Mouse (Mus musculus): Measurements from ENCODE around the gene Tnpo1. TPM values are rescaled to one million over a fixed set of nuclear protein-coding genes. Genes with fewer than 3 reads are reported as not detected.

Gene Tnpo1
- polyA plus RNA-seq, 1 experiment: 27.0 TPM

- 54% methylated on average over 8 of the region's 8 CpGs for WGBS
- Histone ChIP-seq H3K4me3 (ENCODE audit: insufficient read depth, low read depth, low read length) (no peak overlapping the region), H3K27ac (ENCODE audit: insufficient read depth, low read depth, low read length) (no peak overlapping the region), H3K27me3 (replicated peaks; ENCODE audit: control insufficient read depth, insufficient read depth, low read length) (no peaks in the 10 kb centered on the region), H3K4me1 (ENCODE audit: control insufficient read depth, insufficient read depth, low read length) (peaks cover 57% of the 10 kb centered on the region), H3K36me3 (ENCODE audit: control insufficient read depth, insufficient read depth, low read length) (no peaks in the 10 kb centered on the region)
- TF ChIP-seq POLR2A (IDR thresholded peaks at IDR 0.05; ENCODE audit: low read depth, low read length) (no peak), CTCF (conservative IDR thresholded peaks at IDR 0.05; ENCODE audit: insufficient read depth, insufficient read length, low read depth, low read length) (no peak)
- DNase-seq: no peak
Measured at GRCm38 (mm10) chr13:98919695-98920094, 6.5 kb downstream of the Tnpo1 start.

GRCm38 (mm10) chr13:98917851-98918250 lies 8.3 kb downstream of the Tnpo1 start:
- Histone ChIP-seq H3K27ac (ENCODE audit: insufficient read depth, low read depth, low read length) (no peak overlapping the region), H3K27me3 (replicated peaks; ENCODE audit: control insufficient read depth, insufficient read depth, low read length) (no peaks in the 10 kb centered on the region), H3K4me1 (ENCODE audit: control insufficient read depth, insufficient read depth, low read length) (peaks cover 56% of the 10 kb centered on the region), H3K4me3 (ENCODE audit: insufficient read depth, low read depth, low read length) (no peak overlapping the region), H3K36me3 (ENCODE audit: control insufficient read depth, insufficient read depth, low read length) (no peaks in the 10 kb centered on the region)
- TF ChIP-seq POLR2A (IDR thresholded peaks at IDR 0.05; ENCODE audit: low read depth, low read length): no peak
- TF ChIP-seq CTCF (conservative IDR thresholded peaks at IDR 0.05; ENCODE audit: insufficient read depth, insufficient read length, low read depth, low read length): no peak
- WGBS: 11% methylated on average over 2 of the region's 2 CpGs
- DNase-seq: peak; percentile 65

GRCm38 (mm10) chr13:98915591-98915990 lies 10.6 kb downstream of the Tnpo1 start:
- Histone ChIP-seq H3K27me3 (replicated peaks; ENCODE audit: control insufficient read depth, insufficient read depth, low read length) (no peaks in the 10 kb centered on the region), H3K27ac (ENCODE audit: insufficient read depth, low read depth, low read length) (peak overlapping the region; percentile 27; the same call in 1 of the 2 replicates)
- WGBS: 70% methylated on average over 4 of the region's 4 CpGs

GRCm38 (mm10) chr13:98914844-98915212 lies 11.4 kb downstream of the Tnpo1 start:
- H3K27ac ChIP-seq (ENCODE audit: insufficient read depth, low read depth, low read length): peak overlapping the region; percentile 34
- no peak overlapping the region for H3K4me3 ChIP-seq (ENCODE audit: insufficient read depth, low read depth, low read length)

More at GRCm38 (mm10) chr13:98915591-98915990, 10.6 kb downstream of the Tnpo1 start:
- no peak for DNase-seq
- H3K4me1 ChIP-seq (ENCODE audit: control insufficient read depth, insufficient read depth, low read length): peaks cover 66% of the 10 kb centered on the region
- no peak for TF ChIP-seq CTCF (conservative IDR thresholded peaks at IDR 0.05; ENCODE audit: insufficient read depth, insufficient read length, low read depth, low read length)
- no peak for TF ChIP-seq POLR2A (IDR thresholded peaks at IDR 0.05; ENCODE audit: low read depth, low read length)
- H3K36me3 ChIP-seq (ENCODE audit: control insufficient read depth, insufficient read depth, low read length): no peaks in the 10 kb centered on the region
- no peak overlapping the region for H3K4me3 ChIP-seq (ENCODE audit: insufficient read depth, low read depth, low read length)

GRCm38 (mm10) chr13:98914010-98914843 lies 12.0 kb downstream of the Tnpo1 start:
- peak; percentile 74 for DNase-seq
- H3K4me1 ChIP-seq (ENCODE audit: control insufficient read depth, insufficient read depth, low read length): peaks cover 64% of the 10 kb centered on the region
- H3K27me3 ChIP-seq (replicated peaks; ENCODE audit: control insufficient read depth, insufficient read depth, low read length): no peaks in the 10 kb centered on the region
- 44% methylated on average over 14 of the region's 14 CpGs for WGBS
- TF ChIP-seq POLR2A (IDR thresholded peaks at IDR 0.05; ENCODE audit: low read depth, low read length) (no peak), CTCF (conservative IDR thresholded peaks at IDR 0.05; ENCODE audit: insufficient read depth, insufficient read length, low read depth, low read length) (no peak)
- H3K4me3 ChIP-seq (ENCODE audit: insufficient read depth, low read depth, low read length): no peak overlapping the region
- peak overlapping the region; percentile 22 for H3K27ac ChIP-seq (ENCODE audit: insufficient read depth, low read depth, low read length)
- H3K36me3 ChIP-seq (ENCODE audit: control insufficient read depth, insufficient read depth, low read length): no peaks in the 10 kb centered on the region

More at GRCm38 (mm10) chr13:98914844-98915212, 11.4 kb downstream of the Tnpo1 start:
- TF ChIP-seq POLR2A (IDR thresholded peaks at IDR 0.05; ENCODE audit: low read depth, low read length): no peak
- TF ChIP-seq CTCF (conservative IDR thresholded peaks at IDR 0.05; ENCODE audit: insufficient read depth, insufficient read length, low read depth, low read length): no peak
- Histone ChIP-seq H3K4me1 (ENCODE audit: control insufficient read depth, insufficient read depth, low read length) (peaks cover 63% of the 10 kb centered on the region), H3K36me3 (ENCODE audit: control insufficient read depth, insufficient read depth, low read length) (no peaks in the 10 kb centered on the region), H3K27me3 (replicated peaks; ENCODE audit: control insufficient read depth, insufficient read depth, low read length) (no peaks in the 10 kb centered on the region)
- 32% methylated on average over 5 of the region's 5 CpGs for WGBS
- no peak for DNase-seq

- TF ChIP-seq POLR2A (IDR thresholded peaks at IDR 0.05; ENCODE audit: low read depth, low read length) (no peak), CTCF (conservative IDR thresholded peaks at IDR 0.05; ENCODE audit: insufficient read depth, insufficient read length, low read depth, low read length) (no peak)
Measured at GRCm38 (mm10) chr13:98913196-98913595, 13.0 kb downstream of the Tnpo1 start.

GRCm38 (mm10) chr13:98912602-98913001 lies 13.6 kb downstream of the Tnpo1 start:
- no peak overlapping the region for H3K4me3 ChIP-seq (ENCODE audit: insufficient read depth, low read depth, low read length)
- no peak for DNase-seq
- peaks cover 60% of the 10 kb centered on the region for H3K4me1 ChIP-seq (ENCODE audit: control insufficient read depth, insufficient read depth, low read length)
- no peak; the same call in 1 of the 2 replicates for TF ChIP-seq CTCF (conservative IDR thresholded peaks at IDR 0.05; ENCODE audit: insufficient read depth, insufficient read length, low read depth, low read length)
- TF ChIP-seq POLR2A (IDR thresholded peaks at IDR 0.05; ENCODE audit: low read depth, low read length): no peak
- H3K36me3 ChIP-seq (ENCODE audit: control insufficient read depth, insufficient read depth, low read length): no peaks in the 10 kb centered on the region
- WGBS: 26% methylated on average over 8 of the region's 8 CpGs
- no peaks in the 10 kb centered on the region for H3K27me3 ChIP-seq (replicated peaks; ENCODE audit: control insufficient read depth, insufficient read depth, low read length)
- H3K27ac ChIP-seq (ENCODE audit: insufficient read depth, low read depth, low read length): no peak overlapping the region

More at GRCm38 (mm10) chr13:98913196-98913595, 13.0 kb downstream of the Tnpo1 start:
- H3K4me1 ChIP-seq (ENCODE audit: control insufficient read depth, insufficient read depth, low read length): peaks cover 65% of the 10 kb centered on the region
- WGBS: 23% methylated on average over 7 of the region's 7 CpGs
- no peak overlapping the region for H3K4me3 ChIP-seq (ENCODE audit: insufficient read depth, low read depth, low read length)
- H3K27ac ChIP-seq (ENCODE audit: insufficient read depth, low read depth, low read length): peak overlapping the region; percentile 16; the same call in 1 of the 2 replicates
- H3K36me3 ChIP-seq (ENCODE audit: control insufficient read depth, insufficient read depth, low read length): no peaks in the 10 kb centered on the region
- H3K27me3 ChIP-seq (replicated peaks; ENCODE audit: control insufficient read depth, insufficient read depth, low read length): no peaks in the 10 kb centered on the region
- DNase-seq: no peak
